Mouse (Mus musculus) neural tube, embryonic 14.5 days (tissue): ENCODE results near the gene a. TPM values are rescaled to one million over a fixed set of nuclear protein-coding genes. Genes with fewer than 3 reads are reported as not detected.
"Not testable (repeated sequence)": the region's sequence is repeated elsewhere in the genome, so short reads cannot be mapped to it uniquely, and the experiment has no call there.

Experiments
- ATAC-seq: fragments of 200-750 bp; cut with Nextera tagmentation; 2 replicates; pipeline ENCODE4 v1.8.0; 2017; ENCODE audit warnings: low read depth, mild to moderate bottlenecking, moderate TSS enrichment, moderate library complexity
- H3K27ac ChIP-seq: fragments of 300-500 bp; sonication (generic); 2 replicates; pipeline ENCODE4 v1.5.1; 2014; ENCODE audit warnings: low read depth, mild to moderate bottlenecking, control low read depth, low read length, moderate library complexity, mixed read lengths
- H3K27me3 ChIP-seq: fragments of 300-500 bp; sonication (generic); 2 replicates; pipeline ENCODE4 v1.6.1; 2014; ENCODE audit warnings: low read length; ENCODE audit not compliant: control insufficient read depth, insufficient read depth
- H3K36me3 ChIP-seq: fragments of 300-500 bp; sonication (generic); 2 replicates; pipeline ENCODE4 v1.6.1; 2014; ENCODE audit warnings: low read length, mixed read lengths; ENCODE audit not compliant: control insufficient read depth, insufficient read depth
- H3K4me1 ChIP-seq: fragments of 300-500 bp; sonication (generic); 2 replicates; pipeline ENCODE4 v1.6.1; 2014; ENCODE audit warnings: low read length; ENCODE audit not compliant: control insufficient read depth, insufficient read depth
- H3K4me2 ChIP-seq: fragments of 300-500 bp; sonication (generic); 2 replicates; pipeline ENCODE4 v1.6.1; 2014; ENCODE audit warnings: mild to moderate bottlenecking, low read depth, low read length, control low read depth
- H3K4me3 ChIP-seq: fragments of 300-500 bp; sonication (generic); 2 replicates; pipeline ENCODE4 v1.5.1; 2014; ENCODE audit warnings: low read depth, low read length, control low read depth, mixed read lengths
- H3K9ac ChIP-seq: fragments of 300-500 bp; sonication (generic); replicated peaks from 2 replicates; pipeline ENCODE4 v1.6.1; 2014; ENCODE audit warnings: low read depth, mild to moderate bottlenecking, control low read depth, low read length, mixed read lengths
- H3K9me3 ChIP-seq: fragments of 300-500 bp; sonication (generic); 2 replicates; pipeline ENCODE4 v1.6.1; 2016; ENCODE audit warnings: low read length; ENCODE audit not compliant: control insufficient read depth
- WGBS: fragments of 180-500 bp; shearing (Covaris S2); extraction: QIAGEN DNeasy Blood & Tissue Kit; methylation state at CpG from one replicate; pipeline ENCODE4 v1.1.7; 2014; 5-methylcytosine and 5-hydroxymethylcytosine counted together
- polyA plus RNA-seq: library from polyadenylated mRNA; unstranded; fragments of >200 nt; fragmentation: Nextera tagmentation; extraction: Ambion mirVana; gene quantifications from 2 replicates; pipeline ENCODE4 v1.2.1, GENCODE M21; 2014

The a gene
- polyA plus RNA-seq, 1 experiment from 2014 or later: not detected

DNA sequence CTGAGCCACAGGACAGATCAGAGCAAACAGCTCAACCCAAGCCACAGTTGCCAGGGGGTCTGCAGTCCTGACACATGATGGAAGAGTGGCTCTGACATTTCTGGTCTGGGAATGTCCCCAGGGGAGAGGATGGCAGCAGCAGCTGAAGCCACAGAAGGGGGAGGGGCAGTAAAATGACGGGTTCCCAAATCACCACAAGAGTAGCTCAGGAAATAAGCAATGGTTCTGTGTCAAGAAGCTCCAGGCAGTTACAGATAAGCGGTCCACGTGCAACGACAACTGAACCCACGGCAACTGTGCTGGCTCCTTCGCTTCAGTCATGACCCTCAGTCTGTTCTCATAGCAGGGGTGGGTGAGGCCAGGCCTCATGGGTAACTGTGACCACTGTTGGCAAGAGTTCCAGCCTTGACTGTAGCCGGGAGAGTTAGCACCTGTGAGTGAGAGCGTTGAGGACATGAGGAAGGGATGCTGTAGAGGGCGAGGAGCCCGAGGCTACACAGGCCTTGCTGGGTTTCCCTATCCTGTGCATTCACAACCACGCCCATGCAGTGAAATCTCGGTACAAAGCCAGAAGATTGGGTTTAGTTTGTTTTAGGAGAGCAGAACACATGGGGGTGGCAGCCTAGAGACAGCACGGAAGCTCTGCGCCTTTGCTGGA, 178.7 kb downstream of the a start:
- H3K4me3 ChIP-seq, ATAC-seq, H3K4me1 ChIP-seq, H3K9ac ChIP-seq, H3K4me2 ChIP-seq, H3K36me3 ChIP-seq, H3K9me3 ChIP-seq, H3K27me3 ChIP-seq, H3K27ac ChIP-seq: not testable (repeated sequence)
- WGBS: 75% methylated on average over 14 of the region's 14 CpGs

DNA sequence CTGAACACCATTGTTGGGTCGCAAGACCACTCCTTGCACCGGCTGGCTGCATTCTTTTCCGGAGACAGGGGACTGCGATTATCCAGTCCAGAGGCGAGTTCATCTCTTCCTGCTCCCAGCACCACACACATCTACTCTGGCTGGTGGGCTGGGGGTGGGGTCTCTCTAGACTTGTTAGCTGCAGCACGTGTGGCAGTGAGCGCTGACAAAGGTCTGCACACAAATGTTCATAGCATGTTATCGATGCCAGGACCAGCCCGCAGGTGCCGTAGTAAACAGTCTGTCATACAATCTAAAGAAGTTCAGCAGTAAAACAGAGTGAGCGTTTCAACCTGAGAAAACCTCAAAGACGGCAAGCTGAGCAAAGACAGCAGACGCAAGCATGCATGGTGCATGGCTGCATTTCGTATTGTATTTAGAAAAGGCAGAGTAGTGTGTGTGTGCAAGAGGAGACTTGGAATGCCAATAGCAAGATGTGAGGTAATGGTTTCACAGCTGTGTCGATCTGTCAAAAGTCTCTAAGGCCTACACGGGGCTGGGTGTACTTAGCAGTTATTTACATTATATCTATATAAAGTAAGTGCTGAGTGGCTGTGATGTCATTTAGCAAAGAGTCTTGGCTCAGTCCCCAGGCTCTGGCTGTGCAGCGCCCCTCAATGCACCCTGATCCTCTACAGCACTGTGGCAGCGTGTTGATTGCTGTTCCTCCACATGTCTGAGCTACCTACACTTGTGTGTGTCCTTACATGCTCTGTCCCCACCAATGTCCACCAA, 180.9 kb downstream of the a start:
- no peak for ATAC-seq
- H3K4me3 ChIP-seq: no peak overlapping the region
- no peaks in the 10 kb centered on the region for H3K36me3 ChIP-seq
- H3K9ac ChIP-seq: no peak overlapping the region
- 69% methylated on average over 18 of the region's 18 CpGs for WGBS
- H3K27me3 ChIP-seq: no peaks in the 10 kb centered on the region
- no peaks in the 10 kb centered on the region for H3K9me3 ChIP-seq
- no peak overlapping the region for H3K4me2 ChIP-seq
- no peaks in the 10 kb centered on the region for H3K4me1 ChIP-seq
- H3K27ac ChIP-seq: no peak overlapping the region

DNA sequence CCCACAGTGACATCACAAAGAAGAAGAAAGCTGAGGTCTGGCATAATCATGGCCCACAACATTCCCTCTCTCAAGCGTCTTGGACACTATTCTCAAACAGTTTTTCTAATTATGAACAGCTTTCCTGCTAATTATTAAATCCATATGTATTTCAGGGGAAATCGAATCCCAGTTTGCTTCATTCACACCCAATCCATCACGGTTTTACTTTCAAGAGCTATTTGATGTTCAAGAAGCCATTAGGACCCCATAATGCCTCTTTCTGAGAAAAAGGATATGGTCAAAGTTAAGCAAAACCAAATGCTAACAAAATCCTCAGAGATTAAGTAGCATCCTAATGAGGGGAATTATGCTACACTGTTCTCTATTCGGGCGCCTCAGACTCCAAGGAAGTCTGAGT, 181.8 kb downstream of the a start:
- Histone ChIP-seq H3K4me3 (no peak overlapping the region), H3K4me2 (no peak overlapping the region), H3K9ac (no peak overlapping the region), H3K27me3 (no peaks in the 10 kb centered on the region), H3K36me3 (no peaks in the 10 kb centered on the region), H3K27ac (no peak overlapping the region), H3K9me3 (no peaks in the 10 kb centered on the region), H3K4me1 (no peaks in the 10 kb centered on the region)
- 85% methylated on average over 5 of the region's 5 CpGs for WGBS
- no peak for ATAC-seq

DNA sequence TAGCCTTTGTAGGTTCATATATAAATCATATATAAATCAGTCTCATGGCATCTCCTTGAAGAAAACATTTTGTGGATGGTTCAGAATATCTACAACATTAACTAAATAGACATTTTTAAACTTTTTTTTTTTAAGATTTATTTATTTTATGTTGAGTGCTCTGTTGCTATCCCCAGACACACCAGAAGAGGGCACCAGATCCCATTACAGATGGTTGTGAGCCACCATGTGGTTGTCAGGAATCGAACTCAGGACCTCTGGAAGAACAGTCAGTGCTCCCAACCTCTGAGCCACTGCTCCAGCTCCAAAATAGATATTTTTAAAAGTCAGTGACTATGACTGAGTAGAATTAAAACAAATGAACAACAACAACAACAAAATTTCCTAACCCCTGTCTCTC, 195.4 kb downstream of the a start:
- Histone ChIP-seq H3K9ac (no peak overlapping the region), H3K36me3 (no peaks in the 10 kb centered on the region), H3K4me1 (no peaks in the 10 kb centered on the region), H3K4me3 (no peak overlapping the region), H3K4me2 (no peak overlapping the region), H3K9me3 (no peaks in the 10 kb centered on the region), H3K27me3 (no peaks in the 10 kb centered on the region), H3K27ac (no peak overlapping the region)
- WGBS: 90% methylated on average over 1 of the region's 1 CpGs
- ATAC-seq: no peak

DNA sequence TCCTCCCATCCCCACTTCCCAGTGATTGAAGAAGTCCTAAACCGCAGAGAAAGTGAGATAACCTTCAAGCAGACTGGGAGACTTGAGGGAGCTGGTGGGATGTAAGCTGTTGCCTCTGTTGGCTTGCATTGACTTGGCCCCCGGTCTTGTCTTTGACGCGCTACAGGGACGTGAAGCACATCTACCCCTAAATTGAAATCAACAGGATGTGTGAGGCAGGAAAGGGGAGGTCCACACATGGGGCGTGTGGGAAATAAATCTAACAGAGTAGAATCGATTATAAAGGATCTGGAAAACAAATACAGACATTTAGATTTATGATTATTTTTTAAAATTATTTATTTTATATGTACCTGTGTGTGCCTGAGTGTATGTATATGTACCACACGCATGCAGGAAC, 200.2 kb downstream of the a start:
- Histone ChIP-seq H3K9ac (no peak overlapping the region), H3K4me2 (no peak overlapping the region), H3K27ac (no peak overlapping the region), H3K36me3 (no peaks in the 10 kb centered on the region), H3K9me3 (no peaks in the 10 kb centered on the region), H3K4me3 (no peak overlapping the region), H3K27me3 (no peaks in the 10 kb centered on the region), H3K4me1 (no peaks in the 10 kb centered on the region)
- 84% methylated on average over 8 of the region's 8 CpGs for WGBS
- ATAC-seq: no peak

DNA sequence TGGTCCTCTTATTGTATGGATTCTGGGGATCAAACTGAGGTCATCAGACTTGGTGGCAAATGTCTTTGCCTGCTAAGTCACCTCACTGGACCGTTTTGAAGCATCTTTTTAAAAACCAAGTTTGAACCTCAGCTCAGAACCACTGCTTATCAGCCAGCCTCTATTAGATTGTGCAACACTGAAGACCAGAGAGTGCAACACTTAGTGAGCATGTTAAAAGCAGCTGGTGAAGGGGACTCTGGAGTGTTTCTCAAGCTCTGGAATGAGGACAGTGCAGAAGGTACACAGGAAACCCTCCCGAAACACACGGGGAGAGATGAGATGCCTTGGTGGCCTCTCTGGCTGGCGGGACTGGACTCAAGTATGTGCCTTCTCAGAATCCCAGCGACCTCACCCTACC, 200.9 kb downstream of the a start:
- no peak overlapping the region for H3K9ac ChIP-seq
- H3K36me3 ChIP-seq: no peaks in the 10 kb centered on the region
- H3K4me2 ChIP-seq: no peak overlapping the region
- H3K27ac ChIP-seq: no peak overlapping the region
- H3K27me3 ChIP-seq: no peaks in the 10 kb centered on the region
- no peak for ATAC-seq
- no peaks in the 10 kb centered on the region for H3K9me3 ChIP-seq
- WGBS: 86% methylated on average over 5 of the region's 5 CpGs
- no peak overlapping the region for H3K4me3 ChIP-seq
- H3K4me1 ChIP-seq: no peaks in the 10 kb centered on the region

DNA sequence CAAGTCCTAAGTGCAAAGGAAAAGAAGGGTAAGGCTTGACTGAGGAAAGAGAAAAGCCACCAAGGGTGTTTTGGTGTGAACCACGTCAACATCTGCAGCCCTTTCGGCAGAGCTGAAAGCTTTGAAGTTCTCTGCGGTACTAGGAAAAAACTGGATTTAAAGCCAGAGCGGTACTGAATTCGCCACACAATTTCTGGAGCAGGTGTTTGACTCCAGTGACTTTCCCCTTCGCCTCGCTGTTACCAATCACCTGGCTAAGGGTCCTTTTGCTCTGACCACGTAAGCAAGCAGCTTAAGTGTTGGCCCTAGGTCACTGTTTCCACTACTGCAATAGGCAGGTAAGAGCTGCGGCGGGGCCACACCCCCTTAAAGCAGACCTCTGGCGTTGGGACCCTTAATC, 214.3 kb downstream of the a start:
- H3K27ac ChIP-seq: no peak overlapping the region
- H3K4me1 ChIP-seq: no peaks in the 10 kb centered on the region
- no peaks in the 10 kb centered on the region for H3K9me3 ChIP-seq
- 95% methylated on average over 11 of the region's 11 CpGs for WGBS
- no peaks in the 10 kb centered on the region for H3K36me3 ChIP-seq
- no peak overlapping the region for H3K4me2 ChIP-seq
- no peaks in the 10 kb centered on the region for H3K27me3 ChIP-seq
- H3K9ac ChIP-seq: no peak overlapping the region
- H3K4me3 ChIP-seq: no peak overlapping the region
- ATAC-seq: no peak

DNA sequence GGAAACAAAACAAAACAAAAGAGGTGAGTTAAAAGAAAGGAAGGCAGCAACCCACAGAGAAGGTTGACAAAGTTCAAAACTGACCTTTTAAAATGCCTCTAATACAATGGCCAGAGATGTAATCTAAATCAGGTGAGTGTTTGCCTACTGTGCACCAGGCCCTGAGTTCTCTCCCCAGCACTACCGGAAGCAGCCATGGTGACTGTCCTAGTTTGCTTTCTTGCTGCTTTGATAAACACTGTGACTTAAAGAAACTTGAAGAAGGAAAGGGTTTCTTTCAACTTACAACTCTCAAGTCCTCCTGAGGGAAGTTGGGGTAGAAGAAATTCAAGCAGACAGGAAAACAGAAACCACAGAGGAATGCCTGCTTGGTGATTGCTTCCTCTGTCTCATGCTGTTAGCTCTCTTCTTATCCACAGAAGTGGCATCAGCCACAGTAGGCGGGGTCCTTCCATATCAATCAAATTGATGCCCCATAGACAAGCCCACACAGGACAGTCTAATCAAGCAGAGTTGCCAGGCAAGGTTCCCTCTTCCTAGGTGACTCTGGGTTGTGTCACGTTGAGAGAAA, 220.0 kb downstream of the a start:
- H3K4me2 ChIP-seq: no peak overlapping the region
- no peaks in the 10 kb centered on the region for H3K4me1 ChIP-seq
- no peaks in the 10 kb centered on the region for H3K27me3 ChIP-seq
- ATAC-seq: no peak
- no peak overlapping the region for H3K27ac ChIP-seq
- no peak overlapping the region for H3K4me3 ChIP-seq
- H3K9ac ChIP-seq: no peak overlapping the region
- H3K9me3 ChIP-seq: no peaks in the 10 kb centered on the region
- no peaks in the 10 kb centered on the region for H3K36me3 ChIP-seq
- 59% methylated on average over 3 of the region's 3 CpGs for WGBS

DNA sequence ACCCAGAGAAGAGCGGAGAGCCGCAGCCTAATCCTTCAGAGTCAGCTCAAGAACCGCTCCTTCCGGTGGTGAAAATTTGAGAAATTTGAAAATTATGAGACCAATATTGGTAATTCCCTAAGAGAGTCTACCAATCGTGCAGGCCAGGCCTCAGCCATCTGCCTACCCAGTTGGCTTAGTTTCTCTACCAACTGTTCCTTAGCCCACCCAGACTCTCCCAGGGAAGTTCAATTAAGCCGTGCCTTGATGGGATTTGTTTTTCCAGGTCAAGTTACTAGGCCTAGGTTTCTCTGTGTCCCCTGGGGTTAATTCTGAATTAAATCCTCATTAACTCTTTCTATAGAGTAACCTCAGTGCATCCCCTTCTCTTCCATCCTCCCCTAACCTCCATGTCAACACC, 221.8 kb downstream of the a start:
- H3K9ac ChIP-seq: no peak overlapping the region
- no peak for ATAC-seq
- no peaks in the 10 kb centered on the region for H3K4me1 ChIP-seq
- 89% methylated on average over 6 of the region's 6 CpGs for WGBS
- no peak overlapping the region for H3K4me2 ChIP-seq
- H3K27ac ChIP-seq: no peak overlapping the region
- no peak overlapping the region for H3K4me3 ChIP-seq
- H3K27me3 ChIP-seq: no peaks in the 10 kb centered on the region
- no peaks in the 10 kb centered on the region for H3K36me3 ChIP-seq
- no peaks in the 10 kb centered on the region for H3K9me3 ChIP-seq
